Mouse (Mus musculus) midbrain, embryonic 14.5 days (tissue): ENCODE results near the gene Pnpla7. TPM values are rescaled to one million over a fixed set of nuclear protein-coding genes. Genes with fewer than 3 reads are reported as not detected.
"Not testable (repeated sequence)": the region's sequence is repeated elsewhere in the genome, so short reads cannot be mapped to it uniquely, and the experiment has no call there.

Experiments
- ATAC-seq: fragments of 200-750 bp; cut with Nextera tagmentation; 2 replicates; pipeline ENCODE4 v1.8.0; 2017; ENCODE audit warnings: moderate number of reproducible peaks, moderate library complexity; ENCODE audit not compliant: low FRiP score, low TSS enrichment
- DNase-seq: peaks from one replicate; pipeline ENCODE4 v3.0.0-alpha.2; 2015
- H3K27ac ChIP-seq: fragments of 300-500 bp; sonication (generic); replicated peaks from 2 replicates; pipeline ENCODE4 v1.5.1; 2014; ENCODE audit warnings: mild to moderate bottlenecking, low read depth, low read length, moderate library complexity
- H3K27me3 ChIP-seq: fragments of 300-500 bp; sonication (generic); 2 replicates; pipeline ENCODE4 v1.6.1; 2014; ENCODE audit warnings: low read length, control low read depth, mixed read lengths; ENCODE audit not compliant: control insufficient read depth, insufficient read depth
- H3K36me3 ChIP-seq: fragments of 300-500 bp; sonication (generic); 2 replicates; pipeline ENCODE4 v1.6.1; 2014; ENCODE audit warnings: low read length, control low read depth; ENCODE audit not compliant: control insufficient read depth, insufficient read depth
- H3K4me1 ChIP-seq: fragments of 300-500 bp; sonication (generic); 2 replicates; pipeline ENCODE4 v1.6.1; 2014; ENCODE audit warnings: mild to moderate bottlenecking, antibody characterized with exemption, low read length, control low read depth; ENCODE audit not compliant: control insufficient read depth, insufficient read depth
- H3K4me2 ChIP-seq: fragments of 300-500 bp; sonication (generic); 2 replicates; pipeline ENCODE4 v1.6.1; 2014; ENCODE audit warnings: mild to moderate bottlenecking, low read length, moderate library complexity
- H3K4me3 ChIP-seq: fragments of 300-500 bp; sonication (generic); replicated peaks from 2 replicates; pipeline ENCODE4 v1.5.1; 2014; ENCODE audit warnings: low read depth, low read length
- H3K9ac ChIP-seq: fragments of 300-500 bp; sonication (generic); replicated peaks from 2 replicates; pipeline ENCODE4 v1.6.1; 2014; ENCODE audit warnings: mild to moderate bottlenecking, low read length, moderate library complexity
- H3K9me3 ChIP-seq: fragments of 300-500 bp; sonication (generic); 2 replicates; pipeline ENCODE4 v1.6.1; 2016; ENCODE audit warnings: low read length, control low read depth, mixed read lengths; ENCODE audit not compliant: control insufficient read depth
- WGBS: fragments of 180-500 bp; shearing (Covaris S2); extraction: QIAGEN DNeasy Blood & Tissue Kit; methylation state at CpG from one replicate; pipeline ENCODE4 v1.1.7; 2014; 5-methylcytosine and 5-hydroxymethylcytosine counted together
- polyA plus RNA-seq: library from polyadenylated mRNA; unstranded; fragments of >200 nt; fragmentation: Nextera tagmentation; extraction: Ambion mirVana; gene quantifications from 2 replicates; pipeline ENCODE4 v1.2.1, GENCODE M21; 2014

Gene Pnpla7
- polyA plus RNA-seq, 1 experiment from 2014 or later = 4.4 TPM

- no peak overlapping the region for H3K4me2 ChIP-seq
- no peak for DNase-seq
- no peak overlapping the region for H3K9ac ChIP-seq
- no peak for ATAC-seq
- H3K36me3 ChIP-seq = no peaks in the 10 kb centered on the region
- WGBS = 74% methylated on average over 4 of the region's 4 CpGs
- no peaks in the 10 kb centered on the region for H3K4me1 ChIP-seq
- no peak overlapping the region for H3K27ac ChIP-seq
- H3K4me3 ChIP-seq = no peak overlapping the region
- no peaks in the 10 kb centered on the region for H3K9me3 ChIP-seq
- H3K27me3 ChIP-seq = no peaks in the 10 kb centered on the region
Observed at GRCm38 (mm10) chr2:24942092-24942491, 33.7 kb upstream of the Pnpla7 start.

DNA sequence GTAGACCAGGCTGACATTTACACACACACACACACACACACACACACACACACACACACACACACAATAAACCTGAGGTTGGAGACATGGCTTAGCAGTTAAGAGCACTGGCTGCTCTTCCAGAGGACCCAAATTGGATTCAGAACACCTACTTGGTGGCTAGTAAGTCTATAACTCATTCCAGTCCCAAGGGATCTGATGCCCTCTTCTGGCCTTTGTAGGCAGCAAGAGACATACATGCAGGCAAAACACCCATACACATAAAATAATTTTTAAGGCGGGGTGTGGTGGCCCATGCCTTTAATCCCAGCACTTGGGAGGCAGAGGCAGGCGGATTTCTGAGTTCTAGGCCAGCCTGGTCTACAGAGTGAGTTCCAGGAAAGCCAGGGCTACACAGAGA is 31.5 kb upstream of the Pnpla7 start:
- not testable (repeated sequence) for H3K36me3 ChIP-seq, H3K9me3 ChIP-seq, H3K4me2 ChIP-seq, ATAC-seq, H3K27me3 ChIP-seq, H3K4me3 ChIP-seq, H3K9ac ChIP-seq, H3K27ac ChIP-seq, H3K4me1 ChIP-seq
- peak; percentile 49 for DNase-seq
- 54% methylated on average over 2 of the region's 2 CpGs for WGBS

- H3K9me3 ChIP-seq = no peaks in the 10 kb centered on the region
- peak within 1 kb of the TSS; percentile 96 for H3K4me3 ChIP-seq
- peak within 1 kb of the TSS; percentile 81 for H3K27ac ChIP-seq
- peak; percentile 99 for DNase-seq
- H3K36me3 ChIP-seq = peaks cover 28% of the 10 kb centered on the region
- peak within 1 kb of the TSS; percentile 97 for H3K4me2 ChIP-seq
- peak within 1 kb of the TSS; percentile 84 for H3K9ac ChIP-seq
- no peaks in the 10 kb centered on the region for H3K27me3 ChIP-seq
- peaks cover 13% of the 10 kb centered on the region for H3K4me1 ChIP-seq
- under 1% methylated on average over 107 of the region's 108 CpGs for WGBS
- ATAC-seq = peak; percentile 99
Observed at GRCm38 (mm10) chr2:24949421-24950188, 26.2 kb upstream of the Pnpla7 start, which contains the start of gene Zmynd19. Gene Zmynd19, plus strand, starts transcription at chr2:24949792.

DNA sequence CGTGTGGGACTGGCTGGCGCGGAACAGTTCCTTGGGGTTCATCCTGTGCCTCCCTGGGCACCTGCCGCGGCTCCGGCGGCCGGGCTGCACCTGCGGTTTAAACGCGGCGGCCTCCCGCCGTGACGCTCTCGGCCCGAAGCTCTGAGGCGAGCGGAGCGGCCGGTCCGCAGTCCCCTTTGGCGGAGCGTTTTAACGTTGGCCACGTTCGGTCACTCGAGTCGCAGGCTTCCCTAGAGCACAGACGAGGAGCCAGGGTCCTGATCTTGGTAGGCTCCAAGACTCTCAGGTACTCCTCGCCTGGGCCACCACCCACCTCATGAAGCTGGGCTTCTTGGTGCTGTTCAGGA is 25.7 kb upstream of the Pnpla7 start:
- Histone ChIP-seq H3K9ac (peak overlapping the region; percentile 84), H3K27ac (peak overlapping the region; percentile 67), H3K27me3 (no peaks in the 10 kb centered on the region), H3K36me3 (peaks cover 34% of the 10 kb centered on the region), H3K4me2 (peak overlapping the region; percentile 97), H3K9me3 (no peaks in the 10 kb centered on the region), H3K4me1 (peaks cover 13% of the 10 kb centered on the region), H3K4me3 (peak overlapping the region; percentile 96)
- WGBS = 0% methylated on average over 31 of the region's 31 CpGs
- no peak for ATAC-seq
- peak; percentile 49 for DNase-seq

- Histone ChIP-seq H3K4me1 (peaks cover 13% of the 10 kb centered on the region), H3K9ac (no peak overlapping the region), H3K9me3 (no peaks in the 10 kb centered on the region), H3K27me3 (no peaks in the 10 kb centered on the region), H3K4me3 (no peak overlapping the region), H3K27ac (no peak overlapping the region), H3K36me3 (peaks cover 57% of the 10 kb centered on the region), H3K4me2 (no peak overlapping the region)
- DNase-seq = no peak
- WGBS = 89% methylated on average over 4 of the region's 4 CpGs
- no peak for ATAC-seq
Observed at GRCm38 (mm10) chr2:24952537-24953055, 23.2 kb upstream of the Pnpla7 start.

DNA sequence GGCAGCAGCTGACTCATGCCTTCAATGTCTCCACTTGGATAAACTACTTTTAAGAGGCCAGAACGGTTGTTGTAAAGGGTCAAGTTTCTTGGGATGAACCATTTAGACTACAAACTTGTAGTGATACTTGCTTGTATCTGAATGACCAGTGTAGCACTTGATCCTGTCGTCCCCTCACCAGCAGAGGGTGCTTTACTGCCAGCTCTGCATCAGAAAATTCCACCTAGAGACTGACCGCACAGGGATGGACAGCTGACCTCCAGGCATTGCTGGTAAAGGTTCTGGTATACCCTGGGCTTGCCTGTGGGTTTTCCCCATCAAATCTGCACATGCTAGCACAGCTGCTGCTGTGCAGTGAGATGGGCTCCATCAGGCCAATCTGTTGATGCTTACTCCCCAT is 14.9 kb upstream of the Pnpla7 start:
- peaks cover 59% of the 10 kb centered on the region for H3K36me3 ChIP-seq

DNA sequence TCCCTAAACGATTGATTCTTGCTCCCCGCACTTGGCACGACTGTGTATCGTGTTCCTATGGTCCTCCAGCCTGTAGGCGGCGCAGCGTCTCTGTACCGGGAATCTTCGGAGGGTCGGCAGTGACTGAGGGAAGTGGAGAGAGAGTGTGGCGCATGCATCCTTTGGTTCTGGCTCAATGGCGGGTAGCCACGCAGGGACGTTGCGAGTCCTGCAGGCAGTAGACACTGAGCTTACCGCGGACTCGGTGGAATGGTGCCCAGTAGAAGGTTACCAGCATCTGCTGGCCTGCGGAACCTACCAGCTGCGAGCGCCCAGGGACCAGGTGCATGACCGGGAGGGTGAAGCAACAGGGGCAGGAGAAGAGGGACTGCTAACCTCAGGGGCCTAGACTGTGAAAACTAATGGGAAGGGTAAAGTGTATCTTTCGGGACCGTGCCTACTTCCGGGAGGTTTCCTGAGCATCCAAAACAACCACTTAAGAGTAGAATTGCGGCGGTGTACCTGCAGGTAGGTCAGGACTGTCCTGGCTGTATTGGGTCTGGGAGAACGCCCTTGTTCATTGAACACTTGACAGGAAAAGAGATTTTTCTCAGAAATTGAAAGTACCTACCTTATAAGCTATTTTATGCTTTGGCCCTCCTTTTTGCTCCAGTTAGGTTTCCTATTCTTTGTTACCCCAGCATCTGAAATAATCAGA is 13.4 kb upstream of the Pnpla7 start, which contains the start of gene Dph7:
TSS of gene Dph7 (plus strand) at position 97 of the 697 bp plus-strand sequence.
- DNase-seq = peak; percentile 95
- under 1% methylated on average over 28 of the region's 28 CpGs for WGBS
- H3K27me3 ChIP-seq = no peaks in the 10 kb centered on the region
- H3K9me3 ChIP-seq = no peaks in the 10 kb centered on the region
- peaks cover 9% of the 10 kb centered on the region for H3K4me1 ChIP-seq
- H3K9ac ChIP-seq = peak within 1 kb of the TSS; percentile 70
- H3K4me3 ChIP-seq = peak within 1 kb of the TSS; percentile 61
- H3K27ac ChIP-seq = peak within 1 kb of the TSS; percentile 50; the same call in 1 of the 2 replicates
- peak; percentile 90 for ATAC-seq
- H3K4me2 ChIP-seq = peak within 1 kb of the TSS; percentile 82
- H3K36me3 ChIP-seq = peaks cover 55% of the 10 kb centered on the region

More for the DNA sequence above, 14.9 kb upstream of the Pnpla7 start:
- WGBS = 35% methylated on average over 3 of the region's 3 CpGs
- ATAC-seq (no peak), DNase-seq (peak; percentile 48)
- Histone ChIP-seq H3K27me3 (no peaks in the 10 kb centered on the region), H3K4me1 (peaks cover 9% of the 10 kb centered on the region), H3K4me3 (no peak overlapping the region), H3K9ac (no peak overlapping the region), H3K9me3 (no peaks in the 10 kb centered on the region), H3K4me2 (no peak overlapping the region), H3K27ac (no peak overlapping the region)

DNA sequence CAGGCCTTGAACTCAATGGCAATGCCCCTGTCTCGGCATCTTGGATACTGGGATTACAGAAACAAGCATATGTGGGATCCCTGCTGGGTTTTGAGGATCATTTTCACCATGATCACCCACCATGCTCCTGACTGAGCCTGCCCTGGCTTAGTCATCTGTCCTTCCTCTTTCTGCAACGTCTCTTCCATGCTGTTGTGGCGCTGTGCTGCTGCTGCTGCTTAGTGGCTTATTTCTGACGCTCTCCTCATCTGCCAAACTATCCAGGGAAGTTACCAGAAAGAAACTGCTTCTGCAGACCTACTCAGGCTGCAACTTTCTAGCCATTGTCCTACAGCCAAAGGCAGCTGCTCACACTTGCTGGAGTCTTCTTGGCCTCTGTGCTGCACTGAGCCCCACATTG is 5.4 kb upstream of the Pnpla7 start:
- no peak for ATAC-seq
- Histone ChIP-seq H3K4me1 (peaks cover 12% of the 10 kb centered on the region), H3K9ac (no peak overlapping the region), H3K4me3 (no peak overlapping the region), H3K9me3 (no peaks in the 10 kb centered on the region), H3K27ac (no peak overlapping the region), H3K36me3 (peaks cover 74% of the 10 kb centered on the region), H3K27me3 (no peaks in the 10 kb centered on the region), H3K4me2 (no peak overlapping the region)
- WGBS = 91% methylated on average over 4 of the region's 4 CpGs
- no peak for DNase-seq
